In genomic region chr2:94484080-94484479, GRCm38 (mm10) we compare ENCODE assay signal across 16 mouse cellular contexts. TPM values are rescaled to one million over a fixed set of nuclear protein-coding genes. Genes with fewer than 3 reads are reported as not detected.
A peak's percentile ranks its signal among the peaks of the same experiment; 100 is the strongest.
DNase-seq lines count a peak whose midpoint lies in the region; ATAC-seq lines count a peak whose summit lies in the region.
"Had no signal": no experiment of that assay in that cellular context is flagged by ENCODE, and none has a peak within 500 bp of the region (broad histone marks: within the 10 kb centered on the region; RNA-seq: fewer than 3 reads in every experiment).

No protein-coding gene starts in this region.

- DNase-seq in neural tube, embryonic 10.5 days (ENCODE audit: extremely low spot score, low spot score): no peak
- DNase-seq in right cerebral cortex, postnatal 25 days: no peak
- DNase-seq in adrenal gland, adult 18-20 months (ENCODE audit: low spot score in 2 of 2): no peak
- DNase-seq in frontal cortex, postnatal 36 days (ENCODE audit: low spot score in 2 of 2): no peak
- DNase-seq: cerebellum, postnatal 36 days; gastrocnemius, postnatal 36 days; thymus, postnatal 4 days had no signal

- H3K27ac ChIP-seq in neural tube, embryonic 13.5 days (replicated peaks): no peak overlapping the region; the same call in 1 of the 2 replicates
- H3K27ac ChIP-seq in forebrain, embryonic 15.5 days (replicated peaks): peak overlapping the region; percentile 35; the same call in 1 of the 2 replicates
- H3K27ac ChIP-seq in midbrain, embryonic 13.5 days: no peak overlapping the region
- H3K27ac ChIP-seq: kidney, postnatal 0 days; liver, embryonic 12.5 days; stomach, postnatal 0 days had no signal

- no peak overlapping the region for H3K4me3 ChIP-seq in neural tube, embryonic 13.5 days
- H3K4me3 ChIP-seq in forebrain, embryonic 15.5 days: peak overlapping the region; percentile 20
- no peak overlapping the region for H3K4me3 ChIP-seq in midbrain, embryonic 13.5 days (replicated peaks)
- H3K4me3 ChIP-seq: liver, embryonic 12.5 days had no signal

- no peak overlapping the region for H3K9ac ChIP-seq in neural tube, embryonic 13.5 days
- H3K9ac ChIP-seq in forebrain, embryonic 15.5 days (replicated peaks): no peak overlapping the region
- H3K9ac ChIP-seq in midbrain, embryonic 13.5 days (replicated peaks): no peak overlapping the region
- H3K9ac ChIP-seq: liver, embryonic 12.5 days had no signal

- peaks cover 6% of the 10 kb centered on the region; the same call in 1 of the 2 replicates for H3K4me1 ChIP-seq in neural tube, embryonic 13.5 days (replicated peaks)
- peaks cover 30% of the 10 kb centered on the region for H3K4me1 ChIP-seq in forebrain, embryonic 15.5 days
- H3K4me1 ChIP-seq in midbrain, embryonic 13.5 days (replicated peaks): peaks cover 8% of the 10 kb centered on the region; the same call in 1 of the 2 replicates
- H3K4me1 ChIP-seq: liver, embryonic 12.5 days had no signal

- H3K9me3 ChIP-seq in neural tube, embryonic 13.5 days: no peaks in the 10 kb centered on the region
- no peaks in the 10 kb centered on the region for H3K9me3 ChIP-seq in forebrain, embryonic 15.5 days
- no peaks in the 10 kb centered on the region for H3K9me3 ChIP-seq in midbrain, embryonic 13.5 days
- H3K9me3 ChIP-seq: liver, embryonic 12.5 days had no signal

- H3K4me2 ChIP-seq in neural tube, embryonic 13.5 days: no peak overlapping the region; the same call in 1 of the 2 replicates
- peak overlapping the region; percentile 0; the same call in 1 of the 2 replicates for H3K4me2 ChIP-seq in forebrain, embryonic 15.5 days (replicated peaks)
- no peak overlapping the region; the same call in 1 of the 2 replicates for H3K4me2 ChIP-seq in midbrain, embryonic 13.5 days (replicated peaks)
- H3K4me2 ChIP-seq: liver, embryonic 12.5 days had no signal

- whole genome bisulfite sequencing in neural tube, embryonic 13.5 days: 29% methylated on average over 7 of the region's 7 CpGs
- WGBS in forebrain, embryonic 15.5 days: 14% methylated on average over 7 of the region's 7 CpGs
- WGBS in midbrain, embryonic 13.5 days: 52% methylated on average over 7 of the region's 7 CpGs

- no peaks in the 10 kb centered on the region for H3K36me3 ChIP-seq in neural tube, embryonic 13.5 days
- H3K36me3 ChIP-seq in forebrain, embryonic 15.5 days: no peaks in the 10 kb centered on the region
- H3K36me3 ChIP-seq in midbrain, embryonic 13.5 days: no peaks in the 10 kb centered on the region
- H3K36me3 ChIP-seq: liver, embryonic 12.5 days had no signal

- H3K27me3 ChIP-seq in neural tube, embryonic 13.5 days: no peaks in the 10 kb centered on the region
- H3K27me3 ChIP-seq in forebrain, embryonic 15.5 days: no peaks in the 10 kb centered on the region
- no peaks in the 10 kb centered on the region for H3K27me3 ChIP-seq in midbrain, embryonic 13.5 days
- H3K27me3 ChIP-seq: liver, embryonic 12.5 days had no signal

- peak; percentile 81 for ATAC-seq in neural tube, embryonic 13.5 days (ENCODE audit: low read depth)
- ATAC-seq in forebrain, embryonic 15.5 days (replicated peaks): peak; percentile 82
- ATAC-seq in midbrain, embryonic 13.5 days: peak; percentile 60; the same call in 1 of the 2 replicates
- ATAC-seq: CD4-positive, CD25-positive, alpha-beta regulatory T cell, adult 4 months; inflammation-experienced regulatory T-cells, adult 6 months; liver, embryonic 12.5 days; lung, postnatal 0 days had no signal

RNA-seq across cellular contexts. Expression of gene Api5, which starts 46.1 kb away (rescaled TPM):
- 116 and 134 TPM in 2 replicates for polyA plus RNA-seq in neural tube, embryonic 13.5 days (2015; fragmentation: Nextera tagmentation; extraction: Ambion mirVana)
- 130 and 134 TPM in 2 replicates for polyA plus RNA-seq in forebrain, embryonic 15.5 days (2015; fragmentation: Nextera tagmentation; extraction: Ambion mirVana)
- 135 and 143 TPM in 2 replicates for polyA plus RNA-seq in midbrain, embryonic 13.5 days (2015; fragmentation: Nextera tagmentation; extraction: Ambion mirVana)
- 10 to 100 TPM; 73.2 to 84.0 TPM for total RNA-seq in adrenal gland, adult 18-20 months (2021)
